ENCODE assay signal across 8 mouse cellular contexts in genomic region chr7:118297613-118298012, GRCm38 (mm10). TPM values are rescaled to one million over a fixed set of nuclear protein-coding genes. Genes with fewer than 3 reads are reported as not detected.
DNase-seq lines count a peak whose midpoint lies in the region; ATAC-seq and TF ChIP-seq lines count a peak whose summit lies in the region.

No protein-coding gene starts in this region.

- H3K79me2 ChIP-seq in liver, adult 2 months (ENCODE audit: control insufficient read depth, insufficient read depth, low read length), result no peaks in the 10 kb centered on the region

- 5% methylated on average over 13 of the region's 13 CpGs for WGBS in heart, embryonic 11.5 days (ENCODE audit: insufficient replicate concordance)
- WGBS in embryonic facial prominence, embryonic 12.5 days, result 4% methylated on average over 13 of the region's 13 CpGs
- 4% methylated on average over 13 of the region's 13 CpGs for WGBS in heart, embryonic 10.5 days
- 3% methylated on average over 13 of the region's 13 CpGs for WGBS in kidney, embryonic 15.5 days
- WGBS in liver, adult 2 months, result 9% methylated on average over 13 of the region's 13 CpGs
- 3% methylated on average over 13 of the region's 13 CpGs for WGBS in stomach, embryonic 14.5 days

- no peaks in the 10 kb centered on the region for H3K36me3 ChIP-seq in heart, embryonic 11.5 days (ENCODE audit: control insufficient read depth, insufficient read depth, low read length)
- H3K36me3 ChIP-seq in embryonic facial prominence, embryonic 12.5 days, result no peaks in the 10 kb centered on the region
- no peaks in the 10 kb centered on the region for H3K36me3 ChIP-seq in heart, embryonic 10.5 days
- no peaks in the 10 kb centered on the region for H3K36me3 ChIP-seq in kidney, embryonic 15.5 days
- H3K36me3 ChIP-seq in liver, adult 2 months (ENCODE audit: control insufficient read depth, insufficient read depth, low read length), result no peaks in the 10 kb centered on the region
- no peaks in the 10 kb centered on the region for H3K36me3 ChIP-seq in stomach, embryonic 14.5 days (ENCODE audit: control insufficient read depth, insufficient read depth, low read length)

- no peaks in the 10 kb centered on the region for H3K27me3 ChIP-seq in heart, embryonic 11.5 days (ENCODE audit: control insufficient read depth, insufficient read depth, low read length)
- H3K27me3 ChIP-seq in embryonic facial prominence, embryonic 12.5 days, result no peaks in the 10 kb centered on the region
- no peaks in the 10 kb centered on the region for H3K27me3 ChIP-seq in heart, embryonic 10.5 days (ENCODE audit: insufficient read depth, poor library complexity, severe bottlenecking)
- no peaks in the 10 kb centered on the region for H3K27me3 ChIP-seq in kidney, embryonic 15.5 days
- H3K27me3 ChIP-seq in liver, adult 2 months (ENCODE audit: control insufficient read depth, insufficient read depth, low read length), result no peaks in the 10 kb centered on the region
- H3K27me3 ChIP-seq in stomach, embryonic 14.5 days (ENCODE audit: control insufficient read depth, insufficient read depth, low read length), result no peaks in the 10 kb centered on the region

- no peak overlapping the region for H3K4me2 ChIP-seq in heart, embryonic 11.5 days
- peak overlapping the region; percentile 26; the same call in 1 of the 2 replicates for H3K4me2 ChIP-seq in embryonic facial prominence, embryonic 12.5 days (replicated peaks)
- H3K4me2 ChIP-seq in kidney, embryonic 15.5 days, result peak overlapping the region; percentile 42
- H3K4me2 ChIP-seq in stomach, embryonic 14.5 days (replicated peaks; ENCODE audit: low read depth, low read length), result no peak overlapping the region

- no peak overlapping the region for H3K4me3 ChIP-seq in heart, embryonic 11.5 days (ENCODE audit: low read depth, low read length)
- H3K4me3 ChIP-seq in embryonic facial prominence, embryonic 12.5 days, result no peak overlapping the region
- H3K4me3 ChIP-seq in heart, embryonic 10.5 days, result no peak overlapping the region
- no peak overlapping the region for H3K4me3 ChIP-seq in kidney, embryonic 15.5 days (replicated peaks)
- H3K4me3 ChIP-seq in liver, adult 2 months (ENCODE audit: insufficient read depth, low read depth, low read length), result no peak overlapping the region
- H3K4me3 ChIP-seq in stomach, embryonic 14.5 days (ENCODE audit: low read depth, low read length), result no peak overlapping the region

- H3K4me1 ChIP-seq in heart, embryonic 11.5 days (ENCODE audit: control insufficient read depth, insufficient read depth, low read length), result no peaks in the 10 kb centered on the region
- H3K4me1 ChIP-seq in embryonic facial prominence, embryonic 12.5 days, result no peaks in the 10 kb centered on the region
- peaks cover 4% of the 10 kb centered on the region; the same call in 1 of the 2 replicates for H3K4me1 ChIP-seq in heart, embryonic 10.5 days
- no peaks in the 10 kb centered on the region for H3K4me1 ChIP-seq in kidney, embryonic 15.5 days
- no peaks in the 10 kb centered on the region for H3K4me1 ChIP-seq in liver, adult 2 months (ENCODE audit: control insufficient read depth, insufficient read depth, low read length)
- no peaks in the 10 kb centered on the region for H3K4me1 ChIP-seq in stomach, embryonic 14.5 days (ENCODE audit: control insufficient read depth, insufficient read depth, low read length)

- peak; percentile 98 for TF ChIP-seq CTCF in liver, adult 2 months (IDR thresholded peaks at IDR 0.05; ENCODE audit: low read depth, low read length)

- no peak for ATAC-seq in heart, embryonic 11.5 days (replicated peaks; ENCODE audit: insufficient number of reproducible peaks, low FRiP score, low TSS enrichment)
- no peak for ATAC-seq in embryonic facial prominence, embryonic 12.5 days (ENCODE audit: insufficient number of reproducible peaks, insufficient read depth, low FRiP score, low TSS enrichment)
- ATAC-seq in kidney, embryonic 15.5 days (replicated peaks; ENCODE audit: low FRiP score), result peak; percentile 63
- peak; percentile 43; the same call in 1 of the 2 replicates for ATAC-seq in stomach, embryonic 14.5 days (ENCODE audit: insufficient number of reproducible peaks, insufficient read depth, low FRiP score, low read depth)

- no peak overlapping the region for H3K9ac ChIP-seq in heart, embryonic 11.5 days (ENCODE audit: low read depth, low read length)
- no peak overlapping the region for H3K9ac ChIP-seq in embryonic facial prominence, embryonic 12.5 days
- no peak overlapping the region for H3K9ac ChIP-seq in kidney, embryonic 15.5 days
- H3K9ac ChIP-seq in liver, adult 2 months (ENCODE audit: low read depth, low read length), result no peak overlapping the region
- no peak overlapping the region for H3K9ac ChIP-seq in stomach, embryonic 14.5 days (replicated peaks; ENCODE audit: low read depth, low read length)

- H3K9me3 ChIP-seq in heart, embryonic 11.5 days (replicated peaks; ENCODE audit: control insufficient read depth, low read length), result no peaks in the 10 kb centered on the region
- 0 out of 2 replicates have a peak, but pooled peaks cover 4% of the 10 kb centered on the region for H3K9me3 ChIP-seq in embryonic facial prominence, embryonic 12.5 days
- H3K9me3 ChIP-seq in heart, embryonic 10.5 days, result no peaks in the 10 kb centered on the region
- no peaks in the 10 kb centered on the region; the same call in 1 of the 2 replicates for H3K9me3 ChIP-seq in kidney, embryonic 15.5 days (replicated peaks)
- no peaks in the 10 kb centered on the region; the same call in 1 of the 2 replicates for H3K9me3 ChIP-seq in stomach, embryonic 14.5 days (ENCODE audit: control insufficient read depth, low read depth, low read length)

- peak; percentile 95 for DNase-seq in heart, adult 11 months
- DNase-seq in heart, embryonic 10.5 days (ENCODE audit: low spot score), result peak; percentile 84
- DNase-seq in liver, adult 2 months (ENCODE audit: extremely low read depth, low read depth, low spot score), result peak; percentile 49
- peak; percentile 32 to 65 for DNase-seq in natural killer cell, adult 2 months (ENCODE audit: low spot score in 2 of 2)

- TF ChIP-seq POLR2A in liver, adult 2 months (IDR thresholded peaks at IDR 0.05; ENCODE audit: extremely low read depth, insufficient read depth, low read length), result no peak

- no peak overlapping the region for H3K27ac ChIP-seq in heart, embryonic 11.5 days (ENCODE audit: low read depth, low read length)
- H3K27ac ChIP-seq in embryonic facial prominence, embryonic 12.5 days, result no peak overlapping the region
- no peak overlapping the region for H3K27ac ChIP-seq in heart, embryonic 10.5 days
- no peak overlapping the region for H3K27ac ChIP-seq in kidney, embryonic 15.5 days
- no peak overlapping the region for H3K27ac ChIP-seq in liver, adult 2 months (replicated peaks; ENCODE audit: insufficient read depth, low read depth, low read length)
- H3K27ac ChIP-seq in stomach, embryonic 14.5 days (ENCODE audit: low read length), result no peak overlapping the region

RNA-seq across cellular contexts. Expression of gene Smg1, which starts 54.1 kb away (rescaled TPM):
- polyA plus RNA-seq in heart, embryonic 11.5 days (2014; fragmentation: Nextera tagmentation; extraction: Ambion mirVana), result 10.4 and 19.0 TPM in 2 replicates
- 26.6 and 27.0 TPM in 2 replicates for polyA plus RNA-seq in embryonic facial prominence, embryonic 12.5 days (2016; fragmentation: Nextera tagmentation; extraction: Ambion mirVana)
- polyA plus RNA-seq in heart, embryonic 10.5 days (2016; fragmentation: Nextera tagmentation; extraction: Ambion mirVana), result 12.4 and 13.6 TPM in 2 replicates
- 17.3 and 19.0 TPM in 2 replicates for polyA plus RNA-seq in kidney, embryonic 15.5 days (2015; fragmentation: Nextera tagmentation; extraction: Ambion mirVana)
- total RNA-seq in liver, adult 2 months (2014; rRNA removed), result 27.9 and 33.3 TPM in 2 replicates
- polyA plus RNA-seq in liver, adult 2 months (2012; rRNA removed), result 5.5 and 5.7 TPM in 2 replicates
- 36.5 and 41.6 TPM in 2 replicates for polyA plus RNA-seq in stomach, embryonic 14.5 days (2014; fragmentation: Nextera tagmentation; extraction: Ambion mirVana)

Comparison
In these comparisons a context has a peak if more than half of its experiments do, and no peak if none do; other contexts are left out.
1. ATAC-seq: peak in kidney, embryonic 15.5 days (single experiment) and stomach, embryonic 14.5 days (single experiment); none in heart, embryonic 11.5 days (single experiment) and embryonic facial prominence, embryonic 12.5 days (single experiment).
2. H3K4me2 ChIP-seq: peak in embryonic facial prominence, embryonic 12.5 days (single experiment) and kidney, embryonic 15.5 days (single experiment); none in heart, embryonic 11.5 days (single experiment) and stomach, embryonic 14.5 days (single experiment).
3. Peak in every context shown above with its lines, with median percentiles within 50 percentile points of each other: DNase-seq.